Mouse (Mus musculus) right cerebral cortex, postnatal 4 days (tissue): Measurements from ENCODE around the gene Hoxd9.

Experiments used
- DNase-seq: peaks from one replicate; pipeline ENCODE4 v3.0.0-alpha.2; 2022

The Hoxd9 gene

GRCm38 (mm10) chr2:74699664-74700545, 2.4 kb downstream of the Hoxd9 start:
- DNase-seq: no peak

- no peak for DNase-seq
Measured at GRCm38 (mm10) chr2:74700546-74701112, 3.1 kb downstream of the Hoxd9 start.

GRCm38 (mm10) chr2:74701949-74702819, 4.7 kb downstream of the Hoxd9 start:
- peak; percentile 95 for DNase-seq

- no peak for DNase-seq
Measured at GRCm38 (mm10) chr2:74702820-74703219, 5.3 kb downstream of the Hoxd9 start.

- DNase-seq: no peak
Measured at GRCm38 (mm10) chr2:74703317-74703716, 5.8 kb downstream of the Hoxd9 start.

GRCm38 (mm10) chr2:74703720-74704392, 6.3 kb downstream of the Hoxd9 start:
- DNase-seq: no peak

- DNase-seq: no peak
Measured at GRCm38 (mm10) chr2:74704393-74704998, 7.0 kb downstream of the Hoxd9 start, which contains the start of gene Hoxd8. Gene Hoxd8 (plus strand): TSS chr2:74704615.

GRCm38 (mm10) chr2:74704999-74705466, 7.5 kb downstream of the Hoxd9 start:
- DNase-seq: no peak

GRCm38 (mm10) chr2:74705467-74706089, 8.1 kb downstream of the Hoxd9 start:
- no peak for DNase-seq

GRCm38 (mm10) chr2:74706393-74706960, 8.9 kb downstream of the Hoxd9 start:
- DNase-seq: no peak

GRCm38 (mm10) chr2:74707599-74707998, 10.1 kb downstream of the Hoxd9 start:
- no peak for DNase-seq

GRCm38 (mm10) chr2:74708676-74709075, 11.1 kb downstream of the Hoxd9 start:
- DNase-seq: no peak

- no peak for DNase-seq
Measured at GRCm38 (mm10) chr2:74709465-74710419, 12.2 kb downstream of the Hoxd9 start.

- DNase-seq: no peak
Measured at GRCm38 (mm10) chr2:74710929-74711543, 13.5 kb downstream of the Hoxd9 start.

- DNase-seq: no peak
Measured at GRCm38 (mm10) chr2:74711721-74712621, 14.4 kb downstream of the Hoxd9 start, which contains the start of the genes Hoxd3 and Hoxd4. Gene Hoxd3 (plus strand): TSS chr2:74711927. Gene Hoxd4 (plus strand): TSS chr2:74711929.

GRCm38 (mm10) chr2:74713239-74714150, 16.0 kb downstream of the Hoxd9 start:
- no peak for DNase-seq

GRCm38 (mm10) chr2:74714156-74714789, 16.7 kb downstream of the Hoxd9 start:
- no peak for DNase-seq
